Mouse (Mus musculus) cortical plate, adult 2 months (tissue): ENCODE data around the gene Irf3. TPM values are rescaled to one million over a fixed set of nuclear protein-coding genes. Genes with fewer than 3 reads are reported as not detected.

ENCODE experiments used
- H3K27ac ChIP-seq: fragments of 200-500 bp; 2 replicates; pipeline ENCODE4 v1.5.1; 2012; ENCODE audit warnings: low read length, control low read depth, inconsistent platforms; ENCODE audit not compliant: insufficient read depth
- H3K4me1 ChIP-seq: fragments of 200-500 bp; 2 replicates; pipeline ENCODE4 v1.6.1; 2011; ENCODE audit warnings: low read length; ENCODE audit not compliant: control insufficient read depth, insufficient read depth
- H3K4me3 ChIP-seq: fragments of 200-500 bp; 2 replicates; pipeline ENCODE4 v1.5.1; 2011; ENCODE audit warnings: mild to moderate bottlenecking, low read length, control low read depth; ENCODE audit not compliant: insufficient read depth
- CTCF ChIP-seq: fragments of 200-500 bp; IDR thresholded peaks from 2 replicates; pipeline ENCODE4 v1.5.1; 2011; ENCODE audit warnings: mild to moderate bottlenecking, control low read depth, low read length; ENCODE audit not compliant: insufficient read depth; ENCODE audit errors: extremely low read depth
- POLR2A ChIP-seq: fragments of 200-500 bp; IDR thresholded peaks from 2 replicates; pipeline ENCODE4 v1.6.1; 2011; ENCODE audit warnings: mild to moderate bottlenecking, low read length, control low read depth; ENCODE audit not compliant: insufficient read depth; ENCODE audit errors: extremely low read depth
- polyA plus RNA-seq: library from polyadenylated mRNA; depleted of rRNA; stranded (reverse); fragments of >200 nt; gene quantifications from 2 replicates; pipeline ENCODE4 v1.2.3, GENCODE M21; 2012

The Irf3 gene
- polyA plus RNA-seq, 1 experiment: 87.4 TPM

DNA sequence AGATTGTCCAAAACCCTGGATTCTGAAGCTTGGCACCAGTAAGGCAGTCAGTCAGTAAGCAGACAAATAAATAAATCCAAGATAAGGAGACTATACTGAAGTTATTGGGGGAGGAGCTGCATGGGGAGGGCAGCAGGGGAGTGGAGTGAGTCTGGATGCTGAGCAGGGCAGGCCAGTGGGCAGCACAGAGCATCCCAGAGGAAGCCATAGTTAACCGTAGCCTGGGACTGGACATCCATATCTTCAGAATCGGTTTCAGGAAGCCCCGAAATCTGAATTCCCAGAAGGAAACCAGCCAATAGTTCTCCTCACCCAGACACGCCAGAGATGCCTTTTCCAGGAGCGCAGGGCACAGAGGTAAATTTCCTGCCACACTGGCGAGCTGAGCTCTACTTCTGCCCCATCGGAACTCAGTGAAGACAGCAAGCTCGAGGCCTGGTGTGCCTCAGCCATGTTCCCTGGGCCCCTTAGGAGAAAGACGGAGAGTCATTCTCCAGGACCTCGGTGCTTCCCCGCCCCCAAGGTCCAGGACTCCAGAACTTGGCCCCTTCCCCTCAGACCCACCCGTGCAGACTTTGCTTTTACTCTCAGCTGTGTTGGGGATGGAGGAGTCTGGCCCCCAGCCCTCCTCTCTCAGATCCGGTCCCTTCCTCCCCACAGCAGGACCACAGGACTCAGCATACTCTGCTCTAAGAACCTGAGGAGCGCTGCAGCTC lies 23.9 kb upstream of the Irf3 start:
- TF ChIP-seq CTCF (no peak), POLR2A (0 out of 2 replicates have a peak, but pooled peaks have one; percentile 19)
- Histone ChIP-seq H3K4me3 (peak overlapping the region; percentile 68), H3K27ac (0 out of 2 replicates have a peak overlapping the region, but pooled peaks have one; percentile 18), H3K4me1 (peaks cover 5% of the 10 kb centered on the region)

DNA sequence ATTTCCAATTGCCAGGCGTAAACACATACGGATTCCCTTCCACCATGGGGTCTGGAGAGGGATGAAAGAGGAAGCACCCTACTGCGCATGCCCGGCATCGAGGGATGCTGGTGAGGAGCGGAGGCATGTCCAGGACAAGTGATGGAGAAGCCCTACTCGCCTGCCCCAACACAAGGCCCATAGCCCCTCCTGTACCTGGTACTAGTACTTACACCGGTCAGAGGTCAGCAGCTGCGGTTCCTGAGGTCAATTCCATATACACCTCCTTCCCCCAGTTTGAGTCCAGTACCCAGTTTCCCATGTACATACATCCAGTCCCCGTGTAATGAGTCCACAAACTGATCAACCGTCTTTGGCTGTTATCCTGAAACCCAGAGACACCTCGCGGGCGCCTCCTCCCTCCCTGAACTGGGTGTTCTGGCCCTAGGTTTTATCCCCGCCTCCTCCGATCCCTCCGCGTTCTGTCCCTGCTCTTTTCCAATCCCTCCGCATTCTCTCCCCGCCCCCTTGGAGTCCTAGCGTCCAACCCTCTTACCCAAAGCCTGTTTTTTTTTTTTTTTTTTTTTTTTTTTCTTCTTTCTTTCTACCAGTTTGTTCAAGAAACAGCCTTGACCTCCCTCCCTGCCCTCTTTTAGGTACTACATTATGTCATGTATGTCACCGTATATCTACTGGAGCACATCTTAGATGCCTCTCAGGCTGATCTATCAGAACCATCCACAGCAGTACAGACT lies 22.9 kb upstream of the Irf3 start, which contains the start of gene Cpt1c:
Gene Cpt1c, minus strand, starts transcription at position 469 of the 734 bp plus-strand sequence.
- TF ChIP-seq CTCF (no peak), POLR2A (peak; percentile 94)
- peak within 1 kb of the TSS; percentile 91 for H3K27ac ChIP-seq
- peak within 1 kb of the TSS; percentile 68 for H3K4me3 ChIP-seq
- H3K4me1 ChIP-seq: peaks cover 5% of the 10 kb centered on the region

DNA sequence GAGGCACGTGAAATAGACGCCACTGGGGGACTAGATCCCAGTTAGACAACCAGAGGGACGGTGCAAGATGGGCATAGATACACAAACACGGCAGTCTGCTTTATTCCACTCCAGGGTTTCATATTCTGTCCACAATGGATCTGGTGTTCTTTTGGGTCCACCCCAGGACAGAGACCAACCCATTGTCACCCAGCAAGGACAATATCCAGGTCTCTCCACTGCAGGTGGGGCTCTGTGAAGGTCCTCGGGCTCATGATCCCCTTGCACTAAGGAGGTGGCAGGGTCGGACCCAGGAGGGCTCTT lies 22.4 kb upstream of the Irf3 start:
- TF ChIP-seq CTCF (no peak), POLR2A (no peak)
- Histone ChIP-seq H3K27ac (peak overlapping the region; percentile 27; the same call in 1 of the 2 replicates), H3K4me1 (peaks cover 5% of the 10 kb centered on the region), H3K4me3 (peak overlapping the region; percentile 68; the same call in 1 of the 2 replicates)

DNA sequence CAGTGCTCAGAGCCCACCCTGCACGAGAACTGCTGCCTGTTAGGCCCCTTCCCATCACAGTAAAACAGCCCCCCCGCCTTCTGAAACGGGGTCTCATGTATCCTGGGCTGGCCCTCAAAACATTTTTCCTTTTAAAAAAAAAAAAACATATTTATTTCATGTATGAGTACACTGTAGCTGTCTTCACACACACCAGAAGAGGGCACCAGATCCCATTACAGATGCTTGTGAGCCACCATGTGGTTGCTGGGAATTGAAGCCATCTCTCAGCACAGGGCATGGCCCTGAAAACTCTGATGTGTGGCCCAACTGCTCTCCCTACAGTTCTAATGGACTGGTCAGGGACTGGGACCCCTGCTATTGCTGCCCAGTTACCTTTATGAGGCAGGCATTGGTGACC lies 19.1 kb upstream of the Irf3 start:
- Histone ChIP-seq H3K4me3 (no peak overlapping the region), H3K4me1 (no peaks in the 10 kb centered on the region), H3K27ac (no peak overlapping the region)
- TF ChIP-seq CTCF: 0 out of 2 replicates have a peak, but pooled peaks have one; percentile 4
- TF ChIP-seq POLR2A: no peak

DNA sequence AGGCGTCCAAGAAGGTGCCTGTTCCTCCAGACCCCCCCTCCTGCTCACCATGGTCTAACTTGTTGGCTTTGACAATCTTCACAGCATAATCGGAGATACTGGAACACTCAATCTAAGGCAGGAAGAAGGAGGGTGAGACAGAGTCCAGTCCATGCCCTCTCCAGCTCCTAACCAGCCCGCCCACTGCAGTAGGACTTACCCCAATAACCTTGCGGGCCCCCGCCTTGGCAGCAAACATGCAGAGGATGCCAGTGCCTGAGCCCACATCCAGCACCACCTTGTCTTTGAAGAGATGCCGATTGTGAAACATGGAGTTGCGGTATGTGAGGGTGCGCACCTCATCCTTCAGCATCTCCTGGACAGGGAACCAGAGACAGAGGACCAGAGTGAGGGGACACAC lies 15.9 kb upstream of the Irf3 start:
- Histone ChIP-seq H3K4me3 (no peak overlapping the region), H3K4me1 (no peaks in the 10 kb centered on the region), H3K27ac (no peak overlapping the region)
- TF ChIP-seq POLR2A (no peak), CTCF (no peak)

DNA sequence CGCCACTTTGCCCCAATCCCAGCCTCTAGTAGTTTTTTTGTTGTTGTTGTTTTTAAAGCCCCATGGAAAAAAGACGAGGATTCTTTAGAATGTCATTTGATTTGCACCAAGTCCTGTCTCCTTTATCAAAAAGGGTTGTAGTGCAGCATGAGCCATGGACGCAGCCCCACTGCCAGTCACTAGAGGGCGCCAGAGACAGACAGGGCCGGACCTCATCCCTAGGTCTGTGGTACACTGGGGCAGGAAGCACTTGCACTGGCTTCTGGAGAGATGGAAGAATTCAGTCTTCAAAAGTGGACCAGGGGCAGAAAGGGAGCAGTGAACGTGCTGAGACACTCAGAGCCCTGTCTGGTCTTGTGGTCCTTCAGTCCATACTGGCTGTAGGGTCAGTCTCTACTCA lies 14.4 kb upstream of the Irf3 start:
- no peak overlapping the region for H3K27ac ChIP-seq
- H3K4me1 ChIP-seq: peaks cover 2% of the 10 kb centered on the region; the same call in 1 of the 2 replicates
- peak; percentile 92 for TF ChIP-seq CTCF
- no peak for TF ChIP-seq POLR2A
- H3K4me3 ChIP-seq: no peak overlapping the region

DNA sequence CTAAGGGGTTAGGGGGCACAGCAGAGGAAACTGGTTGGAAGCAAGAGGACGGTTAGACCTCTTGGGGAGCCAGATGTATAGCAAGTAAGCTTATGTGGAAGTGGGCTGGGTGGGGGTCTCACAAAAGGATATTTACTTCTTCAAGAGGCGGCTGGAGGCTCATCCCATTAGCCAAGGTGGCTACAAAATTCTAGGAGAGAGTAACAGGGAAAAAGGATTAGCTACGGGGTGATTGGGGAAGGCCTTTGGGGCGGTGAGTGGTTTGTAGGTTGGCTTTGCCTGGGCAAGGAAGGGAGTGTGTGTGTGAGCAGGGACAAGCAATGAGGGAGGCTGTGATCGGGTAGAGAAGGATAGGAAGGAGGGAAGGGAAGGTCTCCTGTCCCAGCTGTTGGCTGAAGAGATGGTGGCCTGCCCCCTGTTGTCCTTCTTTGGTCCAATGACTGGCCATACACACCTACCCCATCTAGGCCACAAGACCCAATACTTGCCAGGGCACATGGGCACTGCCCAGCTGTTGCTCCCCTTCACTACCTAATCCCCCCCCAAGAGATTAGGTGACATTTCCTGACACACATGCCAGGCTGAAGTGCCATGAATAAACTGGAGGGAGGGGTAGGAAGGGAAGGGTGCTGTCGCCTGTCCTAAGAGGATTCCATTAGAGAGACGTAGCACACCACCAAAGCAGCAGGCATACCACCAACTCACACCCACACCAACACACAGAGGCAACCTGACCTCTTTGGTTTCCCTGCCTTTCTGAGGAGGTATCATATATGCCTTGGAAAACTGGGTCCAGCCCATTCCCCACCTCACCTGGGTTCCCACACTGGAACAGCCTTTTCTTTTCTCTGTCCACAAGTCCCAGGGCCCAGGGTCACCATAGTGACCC lies 13.3 kb upstream of the Irf3 start:
- TF ChIP-seq POLR2A: no peak
- no peak for TF ChIP-seq CTCF
- Histone ChIP-seq H3K27ac (no peak overlapping the region), H3K4me3 (no peak overlapping the region), H3K4me1 (peaks cover 2% of the 10 kb centered on the region; the same call in 1 of the 2 replicates)

DNA sequence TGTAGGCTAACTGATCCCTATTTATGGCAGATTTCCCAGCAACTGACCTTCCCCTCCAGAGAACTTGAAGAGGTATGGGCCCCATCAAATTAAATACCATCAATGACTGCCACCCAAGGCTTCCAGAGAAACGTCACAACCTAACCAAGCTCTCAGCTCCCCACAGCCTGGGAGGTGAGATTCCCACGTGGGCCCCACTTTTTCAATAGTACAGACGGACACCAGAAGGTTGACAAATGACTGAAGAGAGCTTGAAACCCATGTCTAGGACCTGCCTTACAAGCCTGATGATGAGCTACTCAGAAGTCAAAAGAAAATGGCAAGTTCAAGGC lies 12.6 kb upstream of the Irf3 start:
- H3K4me3 ChIP-seq: no peak overlapping the region
- H3K4me1 ChIP-seq: peaks cover 2% of the 10 kb centered on the region; the same call in 1 of the 2 replicates
- H3K27ac ChIP-seq: no peak overlapping the region
- TF ChIP-seq POLR2A (no peak), CTCF (no peak)

DNA sequence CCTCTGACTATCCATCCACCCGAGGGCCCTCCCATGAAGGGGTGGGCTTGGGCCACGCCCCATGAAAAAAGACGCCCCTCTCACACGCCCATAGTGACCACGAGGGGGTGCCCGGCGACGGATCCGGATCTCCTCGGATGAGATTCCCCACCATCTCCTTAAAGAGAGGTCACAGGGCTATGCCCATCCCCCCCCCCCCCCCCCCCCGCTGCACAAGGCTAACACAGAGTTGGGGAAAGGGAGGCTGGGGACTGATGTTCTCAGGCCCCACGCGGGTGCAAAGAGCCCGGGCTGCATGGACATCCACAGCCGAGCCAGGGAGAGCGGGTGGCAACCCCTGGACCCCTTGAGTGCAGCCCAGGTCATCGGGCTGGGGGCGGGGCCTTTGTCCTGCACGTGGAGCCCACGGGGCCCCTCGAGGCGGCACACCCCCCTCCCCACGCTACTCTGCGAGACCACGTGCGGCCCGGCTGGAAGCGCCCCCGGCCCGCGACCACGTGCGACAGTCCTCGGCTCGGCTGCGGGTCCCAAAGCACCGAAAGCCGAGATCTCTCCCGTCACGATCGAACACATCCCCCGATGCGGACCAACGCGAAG lies 11.8 kb upstream of the Irf3 start:
- TF ChIP-seq CTCF: no peak
- TF ChIP-seq POLR2A: no peak
- H3K27ac ChIP-seq: peak overlapping the region; percentile 68
- H3K4me1 ChIP-seq: peaks cover 2% of the 10 kb centered on the region; the same call in 1 of the 2 replicates
- H3K4me3 ChIP-seq: peak overlapping the region; percentile 88
